Mouse (Mus musculus): Measurements from ENCODE around the gene Cd79a. TPM values are rescaled to one million over a fixed set of nuclear protein-coding genes. Genes with fewer than 3 reads are reported as not detected.
A peak's percentile ranks its signal among the peaks of the same experiment; 100 is the strongest.

Cd79a gene
- polyA plus RNA-seq (2014; fragmentation: Nextera tagmentation; extraction: Ambion mirVana), result 0.28 TPM in 1 of 2 replicates, not detected in the other

DNA sequence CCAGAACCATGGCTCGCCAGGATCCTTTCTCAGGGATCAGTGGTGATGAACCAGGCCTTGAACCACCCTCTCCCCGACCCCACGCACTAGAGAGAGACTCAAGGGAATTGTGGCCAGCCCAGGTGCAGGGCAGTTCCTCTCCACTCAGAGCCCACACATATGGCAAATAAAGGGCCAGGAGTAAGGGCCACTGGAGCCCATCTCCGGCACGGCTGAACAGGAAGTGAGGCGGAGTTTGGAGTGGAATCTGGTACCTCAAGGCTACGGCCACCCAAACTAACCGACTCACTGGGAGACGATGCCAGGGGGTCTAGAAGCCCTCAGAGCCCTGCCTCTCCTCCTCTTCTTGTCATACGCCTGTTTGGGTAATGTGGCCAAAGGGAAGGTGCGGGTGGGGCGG is at the start of gene Cd79a:
TSS of gene Cd79a (plus strand) at position 158 of the 400 bp plus-strand sequence.
- 85% methylated on average over 12 of the region's 12 CpGs for WGBS
- Histone ChIP-seq H3K27me3 (ENCODE audit: control insufficient read depth, insufficient read depth, low read length) (no peaks in the 10 kb centered on the region), H3K9ac (replicated peaks; ENCODE audit: low read length) (no peak within 1 kb of the TSS), H3K4me2 (ENCODE audit: low read length) (no peak within 1 kb of the TSS), H3K9me3 (ENCODE audit: control insufficient read depth, low read length) (no peaks in the 10 kb centered on the region), H3K36me3 (ENCODE audit: control insufficient read depth, insufficient read depth, low read length) (no peaks in the 10 kb centered on the region), H3K4me3 (replicated peaks; ENCODE audit: low read depth, low read length) (no peak within 1 kb of the TSS), H3K27ac (replicated peaks; ENCODE audit: low read depth, low read length) (no peak within 1 kb of the TSS), H3K4me1 (ENCODE audit: control insufficient read depth, insufficient read depth, low read length) (no peaks in the 10 kb centered on the region)
- no peak for ATAC-seq (ENCODE audit: low FRiP score, low TSS enrichment)
- DNase-seq, result no peak

DNA sequence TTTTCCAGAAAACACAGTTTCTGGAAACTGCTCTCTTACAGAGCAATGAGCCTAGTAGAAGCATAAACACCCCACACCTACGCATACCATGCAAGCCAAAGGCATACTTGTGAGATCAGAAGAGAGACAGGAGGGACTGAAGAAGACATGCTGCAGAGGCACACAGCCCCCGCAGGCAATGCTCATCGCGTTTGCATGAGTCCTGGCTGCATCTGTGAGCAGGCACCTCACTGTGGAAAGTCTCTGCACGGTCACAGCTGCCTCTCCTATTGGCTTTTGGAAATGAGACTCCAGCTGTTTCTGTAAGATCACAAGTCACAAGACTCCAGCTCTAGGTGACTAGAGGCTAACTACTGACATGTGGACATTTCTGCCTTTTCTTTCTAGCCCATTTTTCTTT is 47.0 kb upstream of the Cd79a start:
- Histone ChIP-seq H3K4me1 (ENCODE audit: control insufficient read depth, insufficient read depth, low read length) (no peaks in the 10 kb centered on the region), H3K9ac (replicated peaks; ENCODE audit: low read length) (no peak overlapping the region), H3K27ac (replicated peaks; ENCODE audit: low read depth, low read length) (no peak overlapping the region), H3K4me3 (replicated peaks; ENCODE audit: low read depth, low read length) (no peak overlapping the region), H3K36me3 (ENCODE audit: control insufficient read depth, insufficient read depth, low read length) (no peaks in the 10 kb centered on the region), H3K4me2 (ENCODE audit: low read length) (no peak overlapping the region), H3K27me3 (ENCODE audit: control insufficient read depth, insufficient read depth, low read length) (no peaks in the 10 kb centered on the region), H3K9me3 (ENCODE audit: control insufficient read depth, low read length) (no peaks in the 10 kb centered on the region)
- ATAC-seq (ENCODE audit: low FRiP score, low TSS enrichment) (no peak), DNase-seq (peak; percentile 24)
- 25% methylated on average over 5 of the region's 5 CpGs for WGBS

DNA sequence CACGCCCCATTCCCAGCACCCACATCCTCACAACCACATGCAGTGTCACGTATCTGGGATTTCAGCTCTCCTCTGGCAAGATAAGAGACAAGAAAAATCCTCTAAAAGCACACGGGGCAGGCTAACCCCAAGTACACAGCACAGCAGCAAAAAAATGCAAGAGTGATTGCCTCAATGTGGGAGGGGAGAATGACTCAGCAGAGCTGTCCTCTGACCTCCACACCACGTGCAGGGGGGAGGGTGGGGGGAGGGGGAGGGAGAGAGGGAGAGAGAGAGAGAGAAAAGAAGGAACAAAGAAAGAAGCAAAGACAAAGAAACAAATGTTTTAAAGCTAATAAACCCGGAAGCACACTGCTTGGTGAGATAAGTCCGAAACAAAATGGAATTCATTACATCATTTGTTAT is 46.3 kb upstream of the Cd79a start:
- Histone ChIP-seq H3K4me3 (replicated peaks; ENCODE audit: low read depth, low read length) (no peak overlapping the region), H3K27me3 (ENCODE audit: control insufficient read depth, insufficient read depth, low read length) (no peaks in the 10 kb centered on the region), H3K36me3 (ENCODE audit: control insufficient read depth, insufficient read depth, low read length) (no peaks in the 10 kb centered on the region), H3K27ac (replicated peaks; ENCODE audit: low read depth, low read length) (no peak overlapping the region), H3K9me3 (ENCODE audit: control insufficient read depth, low read length) (no peaks in the 10 kb centered on the region), H3K9ac (replicated peaks; ENCODE audit: low read length) (no peak overlapping the region), H3K4me2 (ENCODE audit: low read length) (no peak overlapping the region), H3K4me1 (ENCODE audit: control insufficient read depth, insufficient read depth, low read length) (no peaks in the 10 kb centered on the region)
- 41% methylated on average over 6 of the region's 6 CpGs for WGBS
- DNase-seq (no peak), ATAC-seq (ENCODE audit: low FRiP score, low TSS enrichment) (no peak)

DNA sequence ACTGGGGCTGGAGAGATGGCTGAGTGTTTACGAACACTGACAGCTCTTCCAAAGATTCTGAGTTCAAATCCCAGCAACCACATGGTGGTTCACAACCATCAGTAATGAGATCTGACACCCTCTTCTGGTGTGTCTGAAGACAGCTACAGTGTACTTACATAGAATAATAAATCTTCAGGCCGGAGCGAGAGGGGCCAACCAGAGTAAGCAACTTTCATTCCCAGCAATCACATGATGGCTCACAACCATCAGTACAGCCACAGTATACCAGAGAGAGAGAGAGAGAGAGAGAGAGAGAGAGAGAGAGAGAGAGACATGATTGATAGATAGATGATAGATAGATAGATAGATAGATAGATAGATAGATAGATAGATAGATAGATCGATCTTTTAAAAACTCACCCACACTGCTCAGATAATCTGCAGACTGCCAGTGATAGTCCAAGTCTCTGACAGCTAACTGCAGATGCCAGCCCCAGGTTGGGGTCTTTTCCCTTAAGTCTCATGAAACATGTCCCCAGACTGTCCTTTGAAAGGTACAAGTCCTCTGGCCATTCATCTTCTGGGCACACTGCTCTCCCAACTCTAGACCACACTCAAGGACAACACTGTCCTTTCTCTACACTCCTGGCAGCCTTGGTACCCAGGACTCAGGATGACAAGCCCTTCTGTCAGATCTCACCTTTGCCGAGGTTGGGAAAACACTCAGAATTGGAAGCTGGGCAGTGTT is 45.4 kb upstream of the Cd79a start:
- H3K4me2 ChIP-seq (ENCODE audit: low read length), result no peak overlapping the region
- no peaks in the 10 kb centered on the region for H3K27me3 ChIP-seq (ENCODE audit: control insufficient read depth, insufficient read depth, low read length)
- no peaks in the 10 kb centered on the region for H3K4me1 ChIP-seq (ENCODE audit: control insufficient read depth, insufficient read depth, low read length)
- H3K36me3 ChIP-seq (ENCODE audit: control insufficient read depth, insufficient read depth, low read length), result no peaks in the 10 kb centered on the region
- 91% methylated on average over 5 of the region's 5 CpGs for WGBS
- ATAC-seq (ENCODE audit: low FRiP score, low TSS enrichment) (no peak), DNase-seq (no peak)
- no peak overlapping the region for H3K9ac ChIP-seq (replicated peaks; ENCODE audit: low read length)
- no peak overlapping the region for H3K27ac ChIP-seq (replicated peaks; ENCODE audit: low read depth, low read length)
- no peaks in the 10 kb centered on the region for H3K9me3 ChIP-seq (ENCODE audit: control insufficient read depth, low read length)
- no peak overlapping the region for H3K4me3 ChIP-seq (replicated peaks; ENCODE audit: low read depth, low read length)

DNA sequence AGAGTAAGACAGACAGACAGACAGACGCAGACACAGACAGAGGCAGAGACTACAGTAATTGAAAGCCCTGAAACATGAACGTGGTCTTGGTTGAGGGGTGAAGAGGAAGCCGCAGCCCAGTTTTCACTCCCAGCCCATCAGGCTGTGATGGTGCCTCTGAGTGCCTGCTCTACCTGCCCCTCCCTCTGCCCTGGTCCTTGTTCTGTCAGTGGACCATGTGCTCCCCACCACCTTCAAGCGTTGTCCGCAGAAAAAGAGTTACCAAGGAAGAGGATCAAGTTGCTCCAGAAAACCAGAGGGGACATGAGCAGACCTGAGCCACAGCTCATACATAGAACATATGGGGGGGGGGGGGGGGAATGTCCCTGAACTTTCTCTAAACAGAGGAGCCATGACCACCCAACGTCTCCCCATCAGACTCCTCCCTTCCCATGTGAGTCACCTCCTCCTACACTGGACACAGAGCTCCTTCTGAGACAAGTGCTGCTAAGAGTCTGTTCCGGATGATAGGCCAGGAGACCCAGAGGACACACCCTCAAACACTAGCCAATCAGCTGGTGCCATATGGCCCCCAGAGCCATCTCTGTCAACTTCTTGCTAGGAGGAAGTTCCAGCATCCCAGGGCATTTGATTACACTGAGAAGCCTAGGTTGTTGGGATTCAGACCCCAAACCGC is 44.5 kb upstream of the Cd79a start:
- 79% methylated on average over 8 of the region's 8 CpGs for WGBS
- no peak for DNase-seq

DNA sequence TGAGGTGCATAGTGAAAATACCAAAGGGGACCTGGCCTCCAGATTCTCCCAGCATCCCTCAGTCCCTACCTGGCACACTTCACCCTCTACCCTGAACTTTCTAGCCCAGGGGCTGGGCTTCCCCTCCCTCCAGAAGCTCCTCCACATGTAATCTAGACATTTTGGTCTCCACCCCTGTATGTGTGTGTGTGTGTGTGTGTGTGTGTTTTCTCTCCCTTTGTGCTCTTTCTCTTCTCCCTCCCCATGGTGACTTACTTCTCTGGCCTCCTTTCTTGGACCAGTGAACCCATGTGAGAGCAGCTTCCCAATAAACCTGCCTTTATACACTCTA is 44.0 kb upstream of the Cd79a start:
- DNase-seq (no peak), ATAC-seq (ENCODE audit: low FRiP score, low TSS enrichment) (no peak)
- Histone ChIP-seq H3K9ac (replicated peaks; ENCODE audit: low read length) (no peak overlapping the region), H3K27me3 (ENCODE audit: control insufficient read depth, insufficient read depth, low read length) (no peaks in the 10 kb centered on the region), H3K9me3 (ENCODE audit: control insufficient read depth, low read length) (no peaks in the 10 kb centered on the region), H3K36me3 (ENCODE audit: control insufficient read depth, insufficient read depth, low read length) (no peaks in the 10 kb centered on the region), H3K4me1 (ENCODE audit: control insufficient read depth, insufficient read depth, low read length) (no peaks in the 10 kb centered on the region), H3K4me3 (replicated peaks; ENCODE audit: low read depth, low read length) (no peak overlapping the region), H3K4me2 (ENCODE audit: low read length) (no peak overlapping the region), H3K27ac (replicated peaks; ENCODE audit: low read depth, low read length) (no peak overlapping the region)

More for the DNA sequence above, 44.5 kb upstream of the Cd79a start:
- no peak for ATAC-seq (ENCODE audit: low FRiP score, low TSS enrichment)
- H3K4me1 ChIP-seq (ENCODE audit: control insufficient read depth, insufficient read depth, low read length), result no peaks in the 10 kb centered on the region
- H3K27me3 ChIP-seq (ENCODE audit: control insufficient read depth, insufficient read depth, low read length), result no peaks in the 10 kb centered on the region
- no peak overlapping the region for H3K4me2 ChIP-seq (ENCODE audit: low read length)
- no peak overlapping the region for H3K4me3 ChIP-seq (replicated peaks; ENCODE audit: low read depth, low read length)
- H3K9ac ChIP-seq (replicated peaks; ENCODE audit: low read length), result no peak overlapping the region
- H3K9me3 ChIP-seq (ENCODE audit: control insufficient read depth, low read length), result no peaks in the 10 kb centered on the region
- H3K36me3 ChIP-seq (ENCODE audit: control insufficient read depth, insufficient read depth, low read length), result no peaks in the 10 kb centered on the region
- no peak overlapping the region for H3K27ac ChIP-seq (replicated peaks; ENCODE audit: low read depth, low read length)

DNA sequence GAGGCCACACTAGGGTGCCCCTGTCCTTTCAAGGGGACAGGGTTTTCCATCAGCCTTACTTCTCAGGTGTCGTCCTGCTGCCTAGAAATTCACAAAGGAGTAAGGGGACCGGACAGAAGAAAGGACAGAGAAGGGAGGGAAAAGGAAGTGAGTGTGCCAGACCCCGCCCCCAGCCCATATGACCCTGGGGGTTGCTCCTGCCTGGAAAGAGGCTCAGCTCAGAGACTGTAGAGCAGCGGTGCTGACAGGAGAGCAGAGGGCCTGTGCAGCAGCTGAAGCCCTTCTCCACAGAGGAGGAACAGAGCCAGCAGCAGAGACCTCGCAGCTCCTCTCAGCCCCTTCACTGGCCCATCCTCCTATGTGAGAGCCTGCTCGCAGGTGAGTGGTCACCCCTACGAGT is 43.5 kb upstream of the Cd79a start:
- Histone ChIP-seq H3K36me3 (ENCODE audit: control insufficient read depth, insufficient read depth, low read length) (no peaks in the 10 kb centered on the region), H3K4me3 (replicated peaks; ENCODE audit: low read depth, low read length) (no peak overlapping the region), H3K9me3 (ENCODE audit: control insufficient read depth, low read length) (no peaks in the 10 kb centered on the region), H3K9ac (replicated peaks; ENCODE audit: low read length) (no peak overlapping the region), H3K4me2 (ENCODE audit: low read length) (no peak overlapping the region), H3K27me3 (ENCODE audit: control insufficient read depth, insufficient read depth, low read length) (no peaks in the 10 kb centered on the region), H3K27ac (replicated peaks; ENCODE audit: low read depth, low read length) (no peak overlapping the region), H3K4me1 (ENCODE audit: control insufficient read depth, insufficient read depth, low read length) (no peaks in the 10 kb centered on the region)
- DNase-seq (no peak), ATAC-seq (ENCODE audit: low FRiP score, low TSS enrichment) (no peak)
- WGBS, result 45% methylated on average over 7 of the region's 7 CpGs

DNA sequence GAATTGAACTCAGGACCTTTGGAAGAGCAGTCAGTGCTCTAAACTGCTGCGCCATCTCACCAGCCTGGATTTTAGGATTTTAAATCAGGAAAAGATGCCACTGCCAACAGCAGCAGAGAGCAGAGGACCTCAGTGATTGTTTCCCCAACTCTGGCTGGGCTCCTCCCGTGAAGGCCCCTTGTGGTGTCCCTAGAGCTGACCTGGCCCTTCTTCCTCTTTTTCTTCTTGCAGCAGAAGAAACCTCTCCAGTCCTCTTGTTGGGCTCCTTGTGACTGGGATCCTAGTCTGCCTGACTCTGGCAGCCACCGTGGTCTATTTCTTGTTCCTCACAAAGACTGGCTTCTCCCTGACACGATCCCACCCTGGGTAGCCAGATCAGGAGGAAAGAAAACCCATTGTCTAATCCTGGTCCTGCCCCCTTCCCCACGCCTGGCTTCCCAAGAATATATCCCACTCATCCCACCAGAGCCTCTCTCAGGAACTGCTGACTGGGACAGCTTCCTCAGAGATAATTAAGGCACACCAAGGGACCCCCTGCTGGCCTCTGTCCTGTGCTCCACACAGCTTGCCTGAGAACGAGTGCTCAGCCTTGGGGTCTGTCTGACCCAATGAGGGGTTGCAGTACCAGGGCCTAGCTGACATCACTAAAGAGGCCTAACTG is 40.6 kb upstream of the Cd79a start:
- no peak overlapping the region for H3K4me2 ChIP-seq (ENCODE audit: low read length)
- H3K27me3 ChIP-seq (ENCODE audit: control insufficient read depth, insufficient read depth, low read length), result no peaks in the 10 kb centered on the region
- no peak overlapping the region for H3K4me3 ChIP-seq (replicated peaks; ENCODE audit: low read depth, low read length)
- no peak overlapping the region for H3K9ac ChIP-seq (replicated peaks; ENCODE audit: low read length)
- H3K36me3 ChIP-seq (ENCODE audit: control insufficient read depth, insufficient read depth, low read length), result no peaks in the 10 kb centered on the region
- H3K27ac ChIP-seq (replicated peaks; ENCODE audit: low read depth, low read length), result no peak overlapping the region
- ATAC-seq (ENCODE audit: low FRiP score, low TSS enrichment) (no peak), DNase-seq (no peak)
- no peaks in the 10 kb centered on the region for H3K9me3 ChIP-seq (ENCODE audit: control insufficient read depth, low read length)
- no peaks in the 10 kb centered on the region for H3K4me1 ChIP-seq (ENCODE audit: control insufficient read depth, insufficient read depth, low read length)
- 26% methylated on average over 6 of the region's 6 CpGs for WGBS

DNA sequence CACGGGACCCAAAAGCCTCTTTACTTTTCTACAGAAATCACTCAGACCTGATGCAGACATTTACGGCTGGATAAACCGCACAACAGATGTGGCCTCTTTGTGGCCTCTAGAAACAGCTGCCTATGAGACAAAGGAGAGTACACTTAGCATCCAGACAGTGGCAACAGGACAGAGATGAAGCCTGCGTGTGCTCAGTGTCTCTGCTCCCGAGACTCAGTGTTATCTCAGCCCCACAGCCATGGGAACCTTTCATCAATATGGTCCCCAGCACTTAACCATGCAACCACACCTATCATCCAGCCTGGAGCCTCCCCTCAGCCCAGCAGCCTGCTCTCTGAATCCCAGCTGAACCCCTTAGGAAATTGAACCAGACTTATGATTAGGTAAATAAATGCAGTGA is 37.9 kb upstream of the Cd79a start:
- Histone ChIP-seq H3K9ac (replicated peaks; ENCODE audit: low read length) (no peak overlapping the region), H3K27ac (replicated peaks; ENCODE audit: low read depth, low read length) (no peak overlapping the region), H3K27me3 (ENCODE audit: control insufficient read depth, insufficient read depth, low read length) (no peaks in the 10 kb centered on the region), H3K4me2 (ENCODE audit: low read length) (no peak overlapping the region), H3K4me1 (ENCODE audit: control insufficient read depth, insufficient read depth, low read length) (no peaks in the 10 kb centered on the region), H3K36me3 (ENCODE audit: control insufficient read depth, insufficient read depth, low read length) (no peaks in the 10 kb centered on the region), H3K4me3 (replicated peaks; ENCODE audit: low read depth, low read length) (no peak overlapping the region), H3K9me3 (ENCODE audit: control insufficient read depth, low read length) (no peaks in the 10 kb centered on the region)
- no peak for ATAC-seq (ENCODE audit: low FRiP score, low TSS enrichment)
- WGBS, result 69% methylated on average over 5 of the region's 5 CpGs
- DNase-seq, result no peak
